In genomic region chr17:5976221-5977055, GRCm38 (mm10) we compare ENCODE assay signal across 8 mouse cellular contexts. TPM values are rescaled to one million over a fixed set of nuclear protein-coding genes. Genes with fewer than 3 reads are reported as not detected.
DNase-seq lines count a peak whose midpoint lies in the region; ATAC-seq lines count a peak whose summit lies in the region.

No protein-coding gene starts in this region.

- H3K4me1 ChIP-seq in kidney, embryonic 14.5 days (ENCODE audit: control insufficient read depth, insufficient read depth, low read length): peaks cover 30% of the 10 kb centered on the region

- no peak for ATAC-seq in kidney, embryonic 14.5 days (ENCODE audit: low FRiP score, low TSS enrichment)
- ATAC-seq in CD4-positive, CD25-positive, alpha-beta regulatory T cell, adult 4 months: peak; percentile 30
- ATAC-seq in granulocyte monocyte progenitor cell, adult 5-6 weeks (replicated peaks; ENCODE audit: poor library complexity, severe bottlenecking): peak; percentile 47

- peak overlapping the region; percentile 8; the same call in 1 of the 2 replicates for H3K4me2 ChIP-seq in kidney, embryonic 14.5 days (replicated peaks; ENCODE audit: low read depth, low read length)

- no peak overlapping the region for H3K9ac ChIP-seq in kidney, embryonic 14.5 days (ENCODE audit: low read depth, low read length)

- no peak overlapping the region for H3K4me3 ChIP-seq in kidney, embryonic 14.5 days (ENCODE audit: low read length)

- H3K9me3 ChIP-seq in kidney, embryonic 14.5 days (ENCODE audit: control insufficient read depth, low read length): no peaks in the 10 kb centered on the region

- no peak overlapping the region; the same call in 1 of the 2 replicates for H3K27ac ChIP-seq in kidney, embryonic 14.5 days (ENCODE audit: low read depth, low read length)

- no peaks in the 10 kb centered on the region for H3K36me3 ChIP-seq in kidney, embryonic 14.5 days (ENCODE audit: control insufficient read depth, insufficient read depth, low read length)

- no peaks in the 10 kb centered on the region for H3K27me3 ChIP-seq in kidney, embryonic 14.5 days (ENCODE audit: control insufficient read depth, insufficient read depth, low read length)

- no peak for DNase-seq in kidney, adult 11 months
- peak; percentile 44 for DNase-seq in liver
- peak; percentile 37 to 63 for DNase-seq in right cerebral cortex, postnatal 36 days (ENCODE audit: low spot score in 2 of 2)
- no peak for DNase-seq in cerebellum, adult 9-11 months
- no peak for DNase-seq in ovary, adult 18-20 months (ENCODE audit: low spot score)

- WGBS in kidney, embryonic 14.5 days: 64% methylated on average over 20 of the region's 20 CpGs

RNA-seq across cellular contexts. Expression of gene Synj2, which starts 35.4 kb away (rescaled TPM):
- polyA plus RNA-seq in kidney, embryonic 14.5 days (2014; fragmentation: Nextera tagmentation; extraction: Ambion mirVana): 2.9 and 4.3 TPM in 2 replicates
- 10 to 100 TPM; 11.3 to 19.9 TPM for polyA plus RNA-seq in CD4-positive, CD25-positive, alpha-beta regulatory T cell, adult 4 months (2017; shearing (Covaris generic))
- total RNA-seq in granulocyte monocyte progenitor cell, adult 5-6 weeks (2014; fragmentation: Nextera tagmentation): 11.2 and 14.4 TPM in 2 replicates
- 9.3 and 11.6 TPM in 2 replicates for total RNA-seq in granulocyte monocyte progenitor cell, adult 5-6 weeks (2017)

Comparison
In these comparisons a context has a peak if more than half of its experiments do, and no peak if none do; other contexts are left out.
1. DNase-seq: peak in liver (single experiment) and right cerebral cortex, postnatal 36 days (2 of 2); none in kidney, adult 11 months (single experiment), cerebellum, adult 9-11 months (single experiment) and ovary, adult 18-20 months (single experiment).